Mouse (Mus musculus) gastrocnemius, postnatal 4 days (tissue): ENCODE data around the gene Fcgr4. TPM values are rescaled to one million over a fixed set of nuclear protein-coding genes. Genes with fewer than 3 reads are reported as not detected.

Experiments
- microRNA-seq: library from miRNA; unstranded; fragments of <30 nt; microRNA quantifications from one replicate; pipeline ENCODE4 v1.2.0, GENCODE M21; 2021
- total RNA-seq, 2 experiments: library from RNA; stranded (reverse); gene quantifications; 2 replicates each; pipeline ENCODE4 v1.2.3; 2021

Gene Fcgr4
- total RNA-seq, 2 experiments from 2014 or later = 0.37 to 0.62 TPM

Small RNA genes lying within 50 kb of the gene (microRNA-seq; reads per million reads assigned to microRNA genes)
- gene Gm27552 (not detected), gene Mir6546 (not detected)

Other genes starting within 250 kb of the Fcgr4 start
- 10 to 100 TPM; 16.4 to 17.4 TPM for gene Atf6, start 151.1 kb upstream of the Fcgr4 start, total RNA-seq
- gene Gm26620, start 133.9 kb upstream of the Fcgr4 start, total RNA-seq = under 1 TPM; 0.59 to 0.67 TPM
- gene Dusp12, start 133.4 kb upstream of the Fcgr4 start, total RNA-seq = 10 to 100 TPM; 13.4 to 13.8 TPM
- gene Fcrlb, start 106.0 kb upstream of the Fcgr4 start, total RNA-seq = not detected
- gene Fcrla, start 91.3 kb upstream of the Fcgr4 start, total RNA-seq = under 1 TPM; 0.26 to 0.61 TPM
- 10 to 100 TPM in 1 of 2 experiments, 1 to 10 TPM in 1; 8.9 to 11.9 TPM for gene Fcgr2b, start 42.4 kb upstream of the Fcgr4 start, total RNA-seq
- 10 to 100 TPM; 15.7 to 16.8 TPM for gene Fcgr3, start 46.0 kb downstream of the Fcgr4 start, total RNA-seq
- gene Cfap126, start 95.0 kb downstream of the Fcgr4 start, total RNA-seq = 1 to 10 TPM in 1 of 2 experiments, not detected in 1; 1.2 TPM
- gene Sdhc, start 131.7 kb downstream of the Fcgr4 start, total RNA-seq = 100 to 1,000 TPM; 458 to 496 TPM
- 100 to 1,000 TPM; 476 to 539 TPM for gene Mpz, start 131.8 kb downstream of the Fcgr4 start, total RNA-seq
- gene Pcp4l1, start 177.3 kb downstream of the Fcgr4 start, total RNA-seq = 10 to 100 TPM in 1 of 2 experiments, 1 to 10 TPM in 1; 7.5 to 11.7 TPM
- under 1 TPM in 1 of 2 experiments, not detected in 1; 0.29 TPM for gene Nr1i3, start 195.1 kb downstream of the Fcgr4 start, total RNA-seq
- gene Tomm40l, start 203.6 kb downstream of the Fcgr4 start, total RNA-seq = 10 to 100 TPM; 33.4 to 39.7 TPM
- 10 to 100 TPM in 1 of 2 experiments, 1 to 10 TPM in 1; 2.1 to 13.8 TPM for gene Apoa2, start 206.1 kb downstream of the Fcgr4 start, total RNA-seq
- gene Fcer1g, start 215.4 kb downstream of the Fcgr4 start, total RNA-seq = 10 to 100 TPM; 18.7 to 28.7 TPM
- 10 to 100 TPM; 12.1 to 12.5 TPM for gene Adamts4, start 231.5 kb downstream of the Fcgr4 start, total RNA-seq
- gene Ndufs2, start 232.5 kb downstream of the Fcgr4 start, total RNA-seq = 100 to 1,000 TPM; 471 to 503 TPM